Mouse (Mus musculus) heart, postnatal 25 days (tissue): Measurements from ENCODE around the gene Rbpms2. TPM values are rescaled to one million over a fixed set of nuclear protein-coding genes. Genes with fewer than 3 reads are reported as not detected.
A peak's percentile ranks its signal among the peaks of the same experiment; 100 is the strongest.
"Not testable (repeated sequence)": the region's sequence is repeated elsewhere in the genome, so short reads cannot be mapped to it uniquely, and the experiment has no call there.

Experiments
- DNase-seq: peaks from one replicate; pipeline ENCODE4 v3.0.0; 2022; ENCODE audit warnings: low spot score
- intact Hi-C: fragments of 180-260 bp; cut with DNase I; formaldehyde crosslinking; loops from one replicate; pipeline ENCODE4 v1.15.1; 2025
- total RNA-seq, 2 experiments: library from RNA; stranded (reverse); gene quantifications; 2 replicates each; pipeline ENCODE4 v1.2.3; 2021

The Rbpms2 gene
- total RNA-seq, 2 experiments from 2014 or later = 37.1 to 39.3 TPM

DNA sequence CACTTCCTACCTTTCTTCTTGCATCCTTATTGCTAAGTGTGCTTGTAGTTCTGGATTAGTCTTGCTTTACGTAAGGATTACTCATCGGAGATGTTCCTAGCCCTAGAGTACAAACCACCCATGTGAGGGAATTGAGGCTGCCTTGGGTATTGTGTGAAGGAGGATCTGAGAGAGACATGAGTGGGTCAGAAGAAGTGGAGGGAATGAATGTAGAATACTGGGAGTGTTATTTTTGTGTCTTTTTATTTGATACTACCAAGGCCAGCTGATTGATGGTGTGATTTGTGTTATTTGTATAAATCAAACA lies 52.1 kb downstream of the Rbpms2 start:
- no peak for DNase-seq
- intact Hi-C loops = no loop called here

DNA sequence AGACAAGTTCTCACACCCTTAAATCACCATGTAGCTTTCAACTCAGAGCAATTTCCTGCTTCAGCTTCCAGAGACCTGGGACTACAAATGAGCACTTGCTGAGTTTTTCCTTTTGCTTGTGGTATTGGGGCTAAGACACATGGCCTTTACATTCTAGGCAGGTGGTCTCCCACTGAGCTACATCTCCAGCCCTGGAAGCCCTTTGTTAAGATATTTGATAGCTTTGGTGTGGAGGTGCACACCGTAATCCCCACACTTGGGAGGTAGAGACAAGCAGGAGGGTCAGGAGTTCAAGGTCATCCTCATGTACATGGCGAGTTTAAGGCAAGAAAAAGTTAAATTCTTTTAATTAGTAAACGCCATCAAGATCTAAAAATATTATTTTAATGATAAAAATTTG lies 52.7 kb downstream of the Rbpms2 start:
- intact Hi-C loops = no loop called here
- DNase-seq = no peak

DNA sequence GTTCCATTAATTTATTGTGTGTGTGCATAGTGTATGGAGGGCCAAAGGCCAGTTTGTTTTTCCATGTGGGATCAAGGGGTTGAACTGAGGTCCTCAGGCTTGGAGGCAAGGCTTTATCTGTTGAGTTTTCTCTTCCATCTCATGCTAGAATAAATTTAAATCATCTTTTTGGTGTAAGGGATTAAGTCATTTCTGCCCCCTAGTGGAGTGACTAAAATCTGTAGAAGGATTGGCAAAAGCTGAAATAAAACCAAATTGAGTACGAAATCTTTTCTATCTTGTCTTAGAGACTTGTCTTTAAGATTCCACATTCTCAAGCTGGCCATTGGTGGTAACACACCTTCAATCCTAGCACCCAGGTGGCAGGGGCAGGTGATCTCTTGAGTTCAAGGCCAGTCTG lies 53.5 kb downstream of the Rbpms2 start:
- intact Hi-C loops = loop anchor here (1.0 kb wide), 1 partner anchor 16 kb away; no protein-coding TSS in a partner anchor
- DNase-seq = no peak

DNA sequence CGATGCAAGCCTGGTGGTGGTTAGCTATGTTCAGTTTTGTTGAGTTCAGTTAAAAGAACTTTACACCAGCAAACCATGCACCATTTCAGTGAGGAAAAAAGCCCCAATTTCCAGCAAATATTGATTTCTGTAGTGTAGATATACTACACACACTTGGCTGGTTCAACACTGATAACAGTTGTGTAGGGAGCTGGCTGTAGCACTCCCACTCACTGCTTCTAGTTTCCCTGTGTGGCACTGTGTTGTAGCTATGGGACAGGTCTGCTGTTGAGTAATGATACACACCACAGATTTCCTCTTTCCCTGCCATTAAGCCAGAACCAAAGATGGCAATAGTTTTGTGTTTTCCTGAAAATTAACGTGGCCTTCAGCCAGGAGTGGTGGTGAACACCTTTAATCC lies 55.3 kb downstream of the Rbpms2 start:
- no peak for DNase-seq
- intact Hi-C loops = no loop called here

DNA sequence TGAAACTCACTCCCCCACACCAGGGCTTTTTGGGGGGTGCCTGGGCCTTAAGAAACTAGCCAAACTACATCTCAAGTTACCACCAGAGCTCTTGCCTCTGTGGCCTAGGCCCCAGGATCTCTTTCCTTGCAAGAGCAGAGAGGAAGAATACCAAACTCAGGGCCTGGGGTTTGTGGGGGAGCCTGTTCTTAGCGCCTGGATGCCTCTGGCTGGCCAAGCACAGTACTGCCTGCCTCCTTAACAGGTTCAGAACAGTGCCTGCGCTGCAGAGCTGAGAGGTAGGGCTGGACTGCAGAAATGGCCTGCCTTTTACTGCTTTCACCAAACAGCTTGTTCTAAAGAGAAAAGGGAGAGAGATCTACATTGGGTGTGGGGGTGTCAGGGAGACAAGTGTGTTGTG lies 60.4 kb downstream of the Rbpms2 start:
- DNase-seq = not testable (repeated sequence)
- intact Hi-C loops = loop anchor here (10.0 kb wide), 1 partner anchor 315 kb away; no protein-coding TSS in a partner anchor

DNA sequence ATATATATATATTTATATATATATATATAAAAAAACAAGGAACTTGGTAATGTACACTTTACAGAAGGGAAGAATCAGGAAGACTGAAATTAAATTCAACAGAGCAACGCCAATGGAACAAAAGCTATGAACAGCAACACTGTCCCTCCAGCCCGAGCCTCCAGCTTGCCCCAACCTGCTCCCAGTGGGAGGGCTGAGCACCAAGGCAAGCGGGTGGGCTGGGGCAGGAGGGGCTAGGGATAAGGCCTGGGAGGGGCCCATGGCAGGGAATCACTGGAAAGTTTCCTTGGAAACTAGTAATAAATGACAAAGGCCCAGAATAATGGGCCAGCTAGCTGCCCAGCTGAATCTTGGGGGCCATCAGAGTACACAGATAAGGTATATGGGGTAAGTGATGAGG lies 63.0 kb downstream of the Rbpms2 start:
- no peak for DNase-seq
- intact Hi-C loops = loop anchor here (10.0 kb wide), 1 partner anchor 312 kb away; no protein-coding TSS in a partner anchor

DNA sequence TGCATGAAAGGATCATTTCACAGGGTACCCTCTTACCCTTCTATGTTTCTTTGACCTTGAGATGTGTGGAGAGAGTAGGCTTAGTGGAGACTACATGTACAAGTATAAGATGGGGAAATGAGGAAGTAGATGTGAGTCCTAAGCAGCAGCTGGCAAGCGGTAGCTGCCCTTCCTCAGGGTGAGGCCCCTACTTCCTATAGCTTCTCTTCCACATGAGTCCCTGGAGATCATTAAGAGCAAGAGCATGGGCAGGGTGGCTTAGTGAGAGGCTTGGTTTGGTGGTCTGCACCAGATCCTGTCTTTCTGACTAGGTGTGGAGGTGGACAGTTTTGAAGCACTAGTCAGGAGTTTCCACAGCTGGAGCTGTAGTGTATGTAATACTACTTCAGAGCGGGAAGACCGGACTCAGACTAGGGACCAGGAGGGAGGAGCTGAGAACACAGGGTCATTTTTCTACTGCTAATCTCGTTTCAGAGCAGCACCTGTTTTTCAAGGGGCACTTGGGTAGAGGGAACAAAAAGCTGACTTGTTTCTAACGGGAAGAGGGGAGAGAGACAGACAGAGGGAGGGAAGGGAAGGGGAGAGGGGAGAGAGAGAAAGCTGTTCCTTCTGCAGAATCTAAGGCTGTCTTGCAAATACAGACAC lies 63.6 kb downstream of the Rbpms2 start:
- intact Hi-C loops = loop anchor here (10.0 kb wide), 1 partner anchor 312 kb away; no protein-coding TSS in a partner anchor
- DNase-seq = no peak

DNA sequence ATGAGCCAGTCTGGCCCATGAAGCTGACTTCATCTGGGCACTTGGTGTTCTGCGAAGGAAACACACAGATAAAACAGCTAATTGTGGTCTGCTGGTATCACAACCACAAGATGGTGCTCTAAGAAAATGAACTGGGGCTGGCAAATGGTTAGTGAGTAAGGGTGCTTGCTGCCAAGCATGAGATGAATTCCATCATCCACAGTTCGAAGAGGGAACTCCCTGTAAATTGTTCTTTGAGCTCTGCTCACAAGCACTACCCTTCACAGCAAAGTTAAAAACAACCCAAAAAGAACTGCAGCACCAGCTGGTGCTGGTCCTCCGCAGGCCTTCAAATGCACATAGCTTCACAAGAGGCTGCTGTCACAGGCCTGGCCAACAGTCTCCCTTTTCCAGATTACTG lies 66.2 kb downstream of the Rbpms2 start:
- intact Hi-C loops = loop anchor here (2.0 to 10.0 kb wide), 3 partner anchors 135 to 309 kb away; no protein-coding TSS in a partner anchor
- peak; percentile 12 for DNase-seq

DNA sequence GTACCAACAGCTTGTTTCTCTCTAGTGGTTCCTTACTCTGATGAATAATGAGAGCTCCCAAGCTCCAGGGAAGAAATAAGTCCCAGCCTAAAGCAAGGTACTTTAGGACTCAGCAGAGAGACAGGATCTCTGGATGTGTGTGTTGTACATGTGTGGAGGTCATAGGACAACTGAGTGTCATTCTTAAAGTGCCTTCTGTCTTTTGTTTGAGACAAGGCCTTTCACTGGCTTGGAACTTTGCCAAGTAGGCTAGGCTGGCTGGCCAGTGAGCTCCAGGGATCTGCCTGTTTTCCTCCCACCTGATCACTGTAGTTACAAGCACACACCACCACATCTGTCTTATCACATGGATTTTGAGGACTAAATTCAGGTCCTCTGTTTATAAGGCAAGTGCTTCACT lies 66.9 kb downstream of the Rbpms2 start:
- intact Hi-C loops = loop anchor here (10.0 kb wide), 1 partner anchor 308 kb away; no protein-coding TSS in a partner anchor
- DNase-seq = no peak

DNA sequence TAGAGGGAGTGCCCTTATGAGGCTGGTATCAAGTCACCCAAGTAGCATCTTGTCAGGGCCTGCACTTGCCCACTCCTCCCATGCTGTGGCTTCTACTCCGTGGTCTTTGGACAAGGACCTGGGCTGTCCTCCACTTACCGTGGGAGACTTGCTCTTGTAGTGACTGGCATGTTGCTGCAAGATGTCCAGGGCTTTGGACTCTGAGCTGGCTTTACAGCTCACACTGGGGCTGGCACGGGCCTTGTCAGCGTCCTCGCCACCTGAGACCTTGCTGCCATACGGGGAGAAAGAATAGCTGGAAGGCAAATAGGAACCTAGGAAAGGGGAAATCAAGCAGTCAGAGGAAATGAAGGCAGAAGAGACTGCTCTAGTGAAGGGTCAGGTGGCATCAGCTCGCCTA lies 67.9 kb downstream of the Rbpms2 start:
- intact Hi-C loops = loop anchor here (10.0 kb wide), 1 partner anchor 307 kb away; no protein-coding TSS in a partner anchor
- no peak for DNase-seq

DNA sequence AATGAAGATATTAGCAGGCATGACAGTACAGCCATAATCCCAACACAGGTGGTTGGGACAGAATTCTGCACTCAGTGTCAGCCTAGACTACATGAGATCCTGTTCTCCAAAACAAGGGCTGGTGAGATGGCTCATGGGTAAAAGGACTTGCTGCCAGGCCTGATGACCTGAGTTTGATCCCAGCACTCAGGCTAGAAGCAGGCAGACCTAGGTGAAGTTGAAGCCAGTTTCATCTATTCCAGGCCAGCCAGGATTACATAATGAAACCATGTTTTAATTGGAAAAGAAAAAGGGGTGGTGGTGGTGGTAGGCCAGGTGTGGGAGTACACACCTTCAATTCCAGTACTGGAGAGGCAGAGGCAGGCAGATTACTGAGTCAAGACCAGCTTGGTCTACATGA lies 68.5 kb downstream of the Rbpms2 start:
- intact Hi-C loops = loop anchor here (10.0 kb wide), 1 partner anchor 307 kb away; no protein-coding TSS in a partner anchor

DNA sequence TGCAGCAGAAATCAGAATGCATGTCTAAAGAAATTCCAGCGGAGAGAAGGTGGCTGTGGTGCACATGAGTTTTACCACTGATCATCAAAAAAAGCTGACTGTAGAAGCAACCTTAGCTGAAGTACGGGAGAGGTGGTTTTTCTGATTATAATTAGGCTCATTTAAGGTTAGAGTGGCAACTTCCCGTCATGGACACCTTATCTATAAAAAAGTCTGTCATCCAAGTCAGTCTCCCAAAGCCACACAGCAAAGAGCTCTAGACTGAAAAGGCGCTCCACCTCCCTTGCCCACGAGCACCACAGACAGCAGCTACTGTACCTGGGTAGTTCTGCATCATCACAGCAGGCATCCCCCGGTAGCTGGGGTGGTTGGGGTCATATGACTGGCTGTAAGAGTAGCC lies 71.1 kb downstream of the Rbpms2 start:
- DNase-seq = no peak
- intact Hi-C loops = no loop called here

More for the DNA sequence above, 68.5 kb downstream of the Rbpms2 start:
- DNase-seq = no peak

DNA sequence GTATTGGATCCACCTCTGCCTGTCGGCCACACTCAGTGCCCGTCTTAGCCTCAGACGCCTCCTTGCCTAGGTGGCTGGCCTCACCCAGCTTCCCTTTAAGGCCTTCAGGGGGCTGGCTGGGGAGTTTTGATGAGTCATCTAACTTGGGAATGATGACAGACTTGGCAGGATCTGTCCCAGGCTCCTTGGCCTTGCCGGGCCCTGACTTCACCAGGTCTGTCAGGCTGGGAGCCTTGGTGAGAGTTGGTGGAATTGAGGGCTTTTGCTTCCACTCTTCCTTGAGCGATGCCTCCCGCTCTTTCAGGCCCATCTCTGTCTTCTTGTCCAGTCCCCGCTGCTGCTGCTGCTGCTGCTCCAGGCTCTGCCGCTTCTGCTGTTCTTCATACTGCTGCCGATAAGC lies 72.8 kb downstream of the Rbpms2 start:
- intact Hi-C loops = no loop called here
- no peak for DNase-seq

DNA sequence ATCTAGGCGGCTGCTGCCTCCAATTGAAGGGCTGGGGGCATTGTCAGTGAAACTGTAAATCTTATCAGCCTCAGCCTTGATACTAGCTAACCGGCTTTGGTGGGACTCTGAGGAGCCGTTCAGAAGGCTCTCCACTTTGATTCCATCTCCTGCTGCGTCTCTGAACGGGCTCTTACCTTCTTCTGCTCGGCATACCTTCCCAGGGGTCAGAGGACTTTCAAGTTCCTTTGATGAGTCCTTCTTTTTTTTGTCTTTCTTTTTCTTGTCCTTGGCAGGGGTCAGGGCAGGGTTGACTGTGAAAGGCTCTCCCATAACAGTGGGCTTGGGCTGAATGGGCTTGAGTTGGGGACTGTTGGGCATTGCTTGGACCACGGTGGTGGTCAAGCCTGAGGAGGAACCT lies 73.8 kb downstream of the Rbpms2 start:
- intact Hi-C loops = no loop called here
- DNase-seq = no peak

DNA sequence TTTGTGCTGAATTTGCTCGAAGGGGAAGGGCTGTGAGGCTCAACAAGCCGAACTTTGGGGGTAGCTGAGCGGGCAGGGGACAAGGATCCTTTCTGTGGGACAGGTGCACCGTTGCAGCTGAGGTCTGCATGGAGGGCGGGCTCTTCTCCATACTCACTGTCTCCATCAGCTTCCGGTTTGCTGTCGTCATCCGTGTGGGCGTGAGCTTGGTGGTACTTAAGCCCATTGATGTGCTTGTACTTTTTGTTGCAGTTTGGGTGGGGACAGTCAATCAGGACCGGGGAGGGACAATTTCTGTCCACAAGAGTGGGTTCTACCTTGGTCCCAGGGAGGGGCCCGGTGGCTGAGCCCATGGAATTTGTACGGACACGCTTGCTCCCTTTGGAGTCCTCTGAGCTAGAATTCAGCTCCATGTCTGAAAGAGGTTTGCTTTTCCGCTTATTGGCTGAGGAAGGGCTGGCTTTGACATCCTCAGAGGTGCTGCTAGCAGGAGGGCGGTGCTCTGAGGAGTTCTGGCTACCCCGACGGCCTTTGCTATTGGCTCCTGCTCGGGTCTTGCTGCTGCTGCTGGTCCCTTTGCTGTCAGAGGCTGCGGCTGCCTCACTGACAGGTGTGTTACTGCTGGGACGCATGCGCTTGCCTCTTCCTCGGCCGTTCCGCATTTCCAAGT lies 74.6 kb downstream of the Rbpms2 start:
- DNase-seq = no peak
- intact Hi-C loops = no loop called here

Other genes starting within 250 kb of the Rbpms2 start
- 1 to 10 TPM; 2.6 to 3.1 TPM for gene Kbtbd13, start 238.0 kb upstream of the Rbpms2 start, total RNA-seq
- 1 to 10 TPM; 6.4 to 8.8 TPM for gene Rasl12, start 231.1 kb upstream of the Rbpms2 start, total RNA-seq
- not detected for gene Slc51b, start 206.7 kb upstream of the Rbpms2 start, total RNA-seq
- 1 to 10 TPM; 5.7 to 6.4 TPM for gene Mtfmt, start 193.9 kb upstream of the Rbpms2 start, total RNA-seq
- 10 to 100 TPM; 10.6 to 13.1 TPM for gene Spg21, start 168.7 kb upstream of the Rbpms2 start, total RNA-seq
- gene Ankdd1a, start 109.5 kb upstream of the Rbpms2 start, total RNA-seq = not detected
- gene Plekho2, start 49.6 kb upstream of the Rbpms2 start, total RNA-seq = 10 to 100 TPM; 12.9 to 13.2 TPM
- gene Pif1, start 42.5 kb upstream of the Rbpms2 start, total RNA-seq = not detected
- 100 to 1,000 TPM; 249 to 259 TPM for gene Oaz2, start 38.4 kb downstream of the Rbpms2 start, total RNA-seq
- gene Zfp609, start 197.9 kb downstream of the Rbpms2 start, total RNA-seq = 10 to 100 TPM; 23.2 to 28.0 TPM